Mouse (Mus musculus) kidney, postnatal 4 days (tissue): ENCODE data around the gene Gm47985.
"Not testable (repeated sequence)": the region's sequence is repeated elsewhere in the genome, so short reads cannot be mapped to it uniquely, and the experiment has no call there.

Experiments used
- DNase-seq, 2 experiments: peaks; one replicate each; pipeline ENCODE4 v3.0.0; 2021; ENCODE audit warnings: mixed read lengths in 2 of 2

Gene Gm47985

DNA sequence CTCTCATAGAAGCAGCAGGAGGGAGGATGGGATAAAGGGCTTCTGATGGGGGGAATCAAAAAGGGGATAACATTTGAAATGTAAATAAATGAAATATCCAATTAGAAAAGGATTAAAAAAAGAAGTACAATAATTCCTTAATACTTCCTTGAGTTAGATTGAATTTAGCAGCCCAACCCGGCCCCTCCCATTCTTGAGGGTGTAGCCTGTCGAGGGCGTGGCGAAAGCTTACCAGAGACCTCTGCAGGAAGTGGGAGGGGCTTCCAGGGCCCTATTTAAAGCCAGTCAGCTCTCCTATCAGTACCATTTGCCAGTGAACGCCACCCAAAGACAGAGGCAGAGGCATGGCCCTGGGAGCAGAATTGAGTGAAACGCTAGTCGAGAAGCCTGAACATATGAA, at the start of gene Gm47985:
Gene Gm47985, plus strand, starts transcription at position 272 of the 400 bp plus-strand sequence.
- not testable (repeated sequence) for DNase-seq

DNA sequence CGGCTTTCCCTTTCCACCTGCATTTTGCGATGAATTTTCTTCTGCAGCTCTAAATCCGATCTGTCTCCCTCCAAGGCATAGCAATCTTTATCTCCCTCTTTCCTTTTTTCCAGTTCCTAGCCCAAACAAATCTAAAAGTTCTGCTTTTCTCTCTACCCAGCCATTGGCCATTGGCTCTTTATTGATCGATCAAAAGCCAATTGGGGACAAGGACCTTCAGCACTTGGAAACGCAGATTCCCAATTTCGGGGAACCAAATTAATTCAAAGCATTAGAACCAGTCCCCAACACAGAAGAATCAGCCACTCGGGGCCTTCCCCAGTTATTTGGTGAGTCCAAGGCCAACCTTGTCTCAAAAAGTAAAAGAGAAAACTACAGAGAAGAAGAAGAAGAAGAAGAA, 49.7 kb upstream of the Gm47985 start:
- no peak for DNase-seq

DNA sequence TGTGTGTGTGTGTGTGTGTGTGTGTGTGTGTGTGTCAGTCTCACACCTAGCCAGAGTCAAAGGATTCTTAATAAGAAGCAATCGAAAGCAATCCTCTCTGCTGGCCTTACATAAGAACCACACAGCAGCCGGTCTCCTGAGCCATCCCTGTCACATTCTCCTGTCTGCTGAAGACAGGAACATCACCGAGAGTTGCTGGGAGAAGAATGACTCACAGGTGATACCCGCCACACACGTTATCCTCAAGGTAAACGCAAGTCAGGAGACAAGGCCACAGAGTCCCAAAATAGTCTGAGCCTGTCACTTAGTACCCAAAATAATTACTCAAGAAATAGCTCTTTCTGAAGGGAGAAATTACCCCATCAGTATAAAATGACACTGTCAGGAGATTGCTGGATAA, 43.9 kb upstream of the Gm47985 start:
- DNase-seq = no peak

DNA sequence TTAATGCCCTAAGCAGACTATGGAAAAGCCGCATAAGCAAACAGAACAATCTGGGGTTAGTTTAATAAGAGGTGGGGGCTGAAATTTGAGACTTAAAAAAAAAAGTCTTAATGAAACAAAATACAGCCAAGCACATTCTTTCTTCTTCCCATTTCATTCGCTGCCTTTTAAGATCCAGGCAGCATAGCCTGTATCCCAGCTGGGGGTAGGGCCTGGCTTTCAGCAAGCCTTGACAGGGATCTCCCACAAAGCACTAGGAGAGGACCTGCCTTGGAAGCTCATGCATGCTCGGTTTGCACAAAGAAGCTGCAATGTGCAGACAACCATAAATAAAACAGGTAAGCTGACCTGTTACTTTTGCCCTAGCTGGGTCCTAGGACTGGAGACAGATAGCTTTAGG, 41.4 kb upstream of the Gm47985 start:
- no peak for DNase-seq

DNA sequence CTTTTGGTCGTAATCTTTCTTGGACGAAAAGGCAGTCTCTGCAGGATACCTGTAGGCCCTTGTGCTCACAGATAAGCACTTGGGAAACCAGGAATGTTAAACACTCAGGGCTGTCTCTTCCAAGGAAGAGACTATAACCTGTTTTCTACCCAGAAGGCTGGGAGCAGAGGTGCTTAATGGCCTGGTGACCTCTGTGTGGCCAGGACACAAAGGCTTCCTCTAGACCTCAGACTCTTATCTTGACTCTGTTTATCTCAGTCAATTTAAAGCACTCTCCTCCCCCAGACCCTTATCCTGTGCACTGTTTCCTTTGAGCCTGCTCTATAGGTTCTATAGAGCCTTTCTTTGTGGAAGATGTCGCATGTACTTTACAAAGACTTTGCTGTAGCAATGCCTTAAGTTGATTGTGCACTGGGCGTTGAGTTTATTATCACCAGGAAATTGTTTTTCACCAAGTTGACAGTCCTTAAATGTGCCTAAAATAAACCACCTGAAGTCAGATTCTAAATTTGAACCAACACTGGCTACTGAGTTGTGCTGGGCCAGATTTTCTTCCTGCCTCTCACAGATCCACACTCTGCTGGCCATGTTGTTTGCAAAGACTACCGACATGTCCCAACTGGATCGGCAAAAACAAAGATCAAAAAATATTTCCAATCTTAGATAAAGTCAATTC, 37.7 kb upstream of the Gm47985 start:
- no peak for DNase-seq

DNA sequence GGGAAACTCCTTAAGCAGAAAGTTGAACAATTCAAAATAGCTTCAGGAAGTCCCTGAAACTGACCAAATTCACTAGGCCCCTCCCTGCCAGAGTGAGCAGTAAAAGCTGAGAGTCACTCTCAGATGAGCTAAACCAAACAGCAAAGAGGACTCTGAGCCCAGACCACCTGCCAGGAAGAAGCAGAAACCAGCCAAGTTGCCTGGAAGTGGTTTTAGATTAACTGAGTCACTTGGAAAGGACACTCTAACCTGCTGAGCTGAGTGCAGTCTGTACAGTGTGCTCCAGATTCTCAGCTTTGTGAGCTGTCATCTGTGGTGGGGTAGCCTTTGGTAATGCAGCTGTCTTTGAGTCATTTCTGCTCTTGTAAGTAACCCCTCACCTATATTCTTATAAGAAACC, 34.5 kb upstream of the Gm47985 start:
- no peak for DNase-seq

DNA sequence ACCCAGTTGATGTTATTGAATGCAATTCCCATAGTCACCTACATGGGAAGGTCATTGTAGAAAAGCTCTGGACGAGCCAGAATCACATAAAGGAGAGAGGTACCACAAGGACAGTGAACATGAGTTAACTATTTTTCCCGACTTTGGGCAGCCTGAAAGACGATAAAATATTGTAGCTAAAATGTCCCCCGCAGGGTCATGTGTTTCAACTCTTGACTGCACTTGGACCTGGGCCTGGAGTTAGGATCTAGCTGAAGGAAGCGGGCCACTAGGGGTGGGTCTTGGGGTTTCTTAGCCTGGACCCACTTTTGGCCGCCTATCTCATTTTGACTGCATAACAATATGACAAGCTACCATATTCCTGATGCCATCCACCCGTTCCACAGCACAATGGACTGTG, 32.1 kb upstream of the Gm47985 start:
- no peak for DNase-seq

DNA sequence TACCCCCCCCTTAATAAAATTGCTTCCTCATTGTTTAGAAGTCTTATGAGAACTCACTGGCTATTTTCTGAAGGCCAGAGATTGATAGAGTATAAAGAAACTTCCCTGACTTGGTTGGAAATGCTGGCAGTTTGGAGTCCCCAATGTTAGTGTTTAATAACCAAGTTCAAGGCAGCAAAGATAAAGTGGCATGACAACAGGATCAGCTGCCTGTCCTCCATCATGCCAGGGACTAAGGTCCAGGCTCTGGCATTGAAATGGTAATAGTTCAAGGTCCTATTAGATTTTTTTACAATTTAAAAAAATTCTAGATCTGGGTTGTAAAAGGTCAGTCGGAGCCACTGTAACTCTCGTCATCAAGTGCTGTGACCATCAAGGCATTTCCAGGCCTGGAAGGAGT, 31.2 kb upstream of the Gm47985 start:
- no peak for DNase-seq

DNA sequence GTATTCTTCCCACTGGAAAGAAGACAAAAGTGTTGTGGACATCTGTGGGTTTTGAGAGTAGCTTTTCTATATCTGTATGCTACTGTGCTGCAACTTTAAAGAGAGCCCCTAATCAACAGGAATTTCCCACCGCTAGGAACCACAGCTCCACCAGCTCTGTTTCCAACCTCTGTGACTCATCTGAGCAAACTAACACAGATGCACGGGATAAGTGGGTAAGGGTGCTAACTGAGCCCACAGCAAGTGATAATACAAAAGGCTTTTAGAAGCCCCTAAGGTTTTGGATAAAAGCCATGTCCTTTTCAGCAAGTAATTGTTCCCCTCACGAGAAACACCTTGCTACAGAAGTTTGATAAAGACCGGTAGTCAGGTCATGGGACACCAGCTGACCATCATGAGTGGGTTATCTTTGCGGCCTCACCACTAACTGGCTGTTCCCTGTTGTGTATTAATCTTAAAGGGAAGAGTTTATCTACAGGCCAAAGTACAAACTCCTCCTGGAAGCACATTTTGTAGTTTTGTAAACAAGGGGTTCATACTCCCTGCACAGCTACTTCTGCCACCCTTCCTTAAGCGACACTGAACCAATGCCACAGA, 29.2 kb upstream of the Gm47985 start:
- DNase-seq = no peak

DNA sequence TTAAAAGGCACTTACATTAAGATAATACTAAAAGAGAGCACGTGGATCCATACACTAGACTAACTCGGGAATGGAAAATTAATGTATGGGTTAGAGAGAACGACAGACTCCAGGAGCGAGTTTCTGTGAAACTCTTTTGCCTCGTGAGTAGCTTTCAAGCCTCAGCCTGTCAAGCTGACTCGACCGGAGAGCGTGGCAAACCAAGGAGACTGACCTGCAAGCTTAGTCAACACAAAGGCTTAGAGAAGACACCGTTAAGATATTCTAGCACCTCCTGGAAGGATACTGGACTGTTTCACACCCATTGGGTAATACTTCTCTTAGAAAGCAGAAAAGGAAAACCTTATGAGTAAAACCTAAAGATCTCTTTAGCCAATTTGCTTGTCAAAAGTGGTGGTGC, 28.2 kb upstream of the Gm47985 start:
- DNase-seq = not testable (repeated sequence)

DNA sequence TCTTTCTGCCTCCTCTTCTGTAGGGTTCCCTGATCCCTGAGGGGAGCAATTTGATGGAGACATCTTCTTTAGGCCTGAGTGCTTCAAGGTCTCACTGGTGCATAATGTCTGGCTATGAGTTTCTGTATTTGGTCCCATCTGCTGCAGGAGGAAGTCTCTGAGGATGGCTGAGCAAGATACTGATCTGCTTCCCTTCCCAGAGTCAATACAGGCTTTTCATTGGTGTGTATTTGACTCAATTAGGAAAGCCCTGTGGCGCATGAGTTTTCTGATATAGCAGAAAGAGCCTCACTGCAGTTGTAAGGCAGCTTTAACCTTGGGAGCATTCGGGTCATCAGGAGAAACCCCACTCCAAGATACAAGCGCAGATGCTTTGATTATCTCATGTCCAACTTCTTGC, 26.2 kb upstream of the Gm47985 start:
- DNase-seq = no peak

DNA sequence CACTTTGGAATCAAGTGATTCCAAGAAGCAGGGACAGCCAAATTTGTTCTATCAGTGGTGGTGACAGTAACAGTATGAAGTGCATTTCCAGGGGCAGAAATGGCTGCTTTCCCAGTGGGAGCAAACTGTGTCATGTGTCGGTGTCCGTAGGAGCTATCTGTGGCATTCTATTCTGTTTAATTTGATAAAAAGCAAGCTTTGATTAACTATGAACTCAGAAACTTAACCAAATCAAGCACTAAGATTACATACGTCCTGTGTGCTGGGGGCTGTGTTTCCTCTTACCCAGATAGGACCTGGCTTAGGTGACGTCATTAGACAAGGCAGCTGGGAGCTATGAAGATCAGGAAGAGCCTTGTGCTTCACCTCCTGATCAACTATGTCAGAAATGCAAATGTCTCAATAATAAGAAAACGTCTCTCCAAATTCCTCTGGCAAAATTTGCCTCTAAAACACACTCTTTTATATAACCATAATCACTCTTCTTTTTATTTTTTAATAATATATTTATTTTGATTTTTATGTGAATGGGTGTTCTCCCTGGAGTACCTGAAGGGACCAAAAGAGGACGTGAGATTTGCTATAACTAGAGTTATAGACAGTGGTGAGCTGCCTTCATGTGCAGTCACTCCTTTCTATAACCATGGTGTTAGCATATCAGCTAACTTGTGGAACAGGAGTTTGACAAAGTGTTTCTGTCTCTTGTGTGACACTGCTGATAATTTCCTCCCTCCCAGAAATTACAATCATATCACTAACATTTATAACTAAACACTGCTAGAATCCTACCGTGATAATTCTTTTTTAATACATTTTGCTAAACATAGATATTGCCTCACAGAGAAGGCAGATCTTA, 25.3 kb upstream of the Gm47985 start:
- DNase-seq = no peak

DNA sequence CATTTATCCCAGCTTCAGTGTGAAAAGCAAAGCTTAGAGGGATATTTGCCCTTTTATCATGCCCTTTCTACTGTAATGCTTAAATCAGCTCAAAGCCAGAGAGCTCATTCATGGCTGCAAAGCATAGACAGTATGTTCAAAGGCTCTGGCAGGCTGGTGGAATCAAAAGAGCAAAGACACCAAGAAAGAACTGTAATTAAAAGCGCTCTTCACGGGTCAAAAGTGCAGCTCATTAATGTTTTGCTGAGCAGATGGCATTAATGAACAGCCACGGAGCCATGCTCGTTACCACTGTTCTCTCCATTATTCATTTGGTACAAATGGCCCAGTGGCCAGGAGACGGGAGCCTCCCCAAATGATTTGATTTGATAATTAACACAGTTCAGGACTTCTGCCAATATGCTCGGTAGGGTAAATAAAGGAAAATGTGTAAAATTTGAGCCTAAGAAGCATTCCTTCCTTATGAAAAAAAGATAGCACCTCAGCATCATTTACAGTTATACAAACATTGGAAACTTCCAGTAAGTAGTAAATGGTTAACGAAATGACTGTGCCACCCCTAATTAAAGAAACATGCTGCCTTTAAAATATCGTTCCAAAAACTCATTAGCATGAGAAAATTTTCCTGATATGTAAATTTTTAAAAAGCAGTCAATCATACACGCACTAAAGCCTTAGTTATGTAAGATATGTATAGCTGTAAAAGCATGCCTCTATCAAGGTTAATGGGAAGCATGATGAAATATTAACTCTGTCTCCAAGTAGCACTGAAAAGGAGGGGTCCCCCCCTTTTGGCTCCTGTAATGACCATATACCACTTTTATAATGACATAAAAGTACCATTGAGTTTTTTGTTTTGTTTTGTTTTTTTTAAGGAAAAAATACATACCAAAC, 24.1 kb upstream of the Gm47985 start:
- DNase-seq = peak; percentile 33 to 67

DNA sequence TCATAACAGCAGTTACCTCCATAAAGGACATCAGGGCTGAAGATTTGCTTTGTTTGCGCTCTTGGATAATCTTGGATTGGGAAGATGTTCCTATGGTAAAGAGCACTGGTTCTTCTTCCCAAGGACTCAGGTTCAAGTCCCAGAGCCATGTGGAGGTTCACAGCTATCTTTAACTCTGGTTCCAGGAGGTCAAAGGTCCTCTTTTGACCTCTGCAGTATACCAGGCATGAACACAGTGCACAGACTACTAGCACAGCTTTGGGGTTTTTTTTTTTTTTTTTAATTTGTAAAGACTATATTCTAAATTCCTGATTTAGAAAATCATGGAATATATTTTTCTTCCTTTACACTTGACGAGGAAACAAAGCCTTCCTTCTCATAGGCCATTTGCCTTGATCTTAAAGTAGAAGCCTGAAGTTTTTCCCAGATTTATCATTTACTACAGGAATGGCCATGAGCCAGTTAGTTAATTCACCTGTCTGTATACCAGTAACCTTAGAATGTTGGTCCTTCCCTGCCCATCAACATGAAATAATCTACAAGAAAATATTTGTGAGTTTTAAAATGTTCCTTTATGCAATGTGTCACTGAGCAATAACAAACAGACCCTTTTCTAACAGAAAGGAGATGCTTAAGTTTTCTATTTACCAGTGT, 23.4 kb upstream of the Gm47985 start:
- no peak for DNase-seq

DNA sequence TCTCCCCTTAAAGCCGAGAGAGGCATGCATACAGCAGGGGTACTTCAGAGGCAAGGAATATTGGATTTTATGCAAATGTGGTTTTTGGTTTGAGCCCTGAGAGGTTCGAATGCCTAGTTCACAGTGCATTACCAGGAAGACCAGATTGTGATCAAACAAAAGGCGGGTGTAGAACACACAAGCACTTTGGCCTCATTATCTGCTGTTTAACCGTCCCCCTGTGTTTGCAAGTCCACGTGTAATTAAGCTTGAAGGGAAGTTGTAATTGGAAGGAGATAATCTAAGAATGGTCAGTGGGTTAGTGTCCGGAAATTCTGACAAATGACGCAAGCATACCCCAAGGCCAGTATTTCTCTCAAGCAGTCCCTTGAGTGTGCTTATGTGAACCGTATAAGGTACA, 16.3 kb upstream of the Gm47985 start:
- DNase-seq = no peak

DNA sequence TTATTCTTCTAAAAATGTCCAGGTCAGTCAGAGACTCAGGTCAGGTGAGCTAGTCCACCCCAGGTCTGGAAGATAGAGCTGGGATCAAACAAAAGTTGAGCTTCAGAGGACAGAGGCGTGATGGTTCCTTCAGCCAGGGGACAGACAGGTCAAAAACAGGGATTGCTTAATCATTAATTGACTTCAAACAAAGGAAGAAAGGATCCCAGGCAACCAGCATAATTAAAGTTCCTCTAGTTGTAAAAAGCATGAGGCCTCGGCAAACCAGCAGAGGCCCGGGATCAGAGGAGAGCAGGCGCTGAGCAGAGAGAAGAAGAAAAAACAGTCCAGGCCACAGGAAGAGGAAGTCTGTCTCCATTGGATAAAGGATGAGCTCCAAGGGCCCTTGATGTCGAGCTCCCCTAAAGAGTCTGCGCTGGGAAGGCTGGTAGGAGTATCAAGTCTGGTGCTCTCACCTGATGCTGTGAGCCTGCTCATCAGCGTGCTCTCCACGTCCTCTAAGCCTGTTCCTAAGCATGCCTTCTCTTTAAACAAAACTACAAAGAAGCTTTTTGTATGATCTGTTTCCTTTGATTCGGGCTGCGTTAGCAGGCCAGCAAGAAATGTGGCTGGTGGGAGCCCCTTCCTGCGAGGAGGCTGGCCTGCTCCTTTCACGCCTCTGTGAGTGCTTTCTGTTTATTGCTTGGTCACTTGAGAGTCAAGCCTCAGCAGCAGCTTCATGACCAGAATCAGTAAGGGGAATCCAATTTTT, 14.9 kb upstream of the Gm47985 start:
- DNase-seq = peak; percentile 29 to 54

DNA sequence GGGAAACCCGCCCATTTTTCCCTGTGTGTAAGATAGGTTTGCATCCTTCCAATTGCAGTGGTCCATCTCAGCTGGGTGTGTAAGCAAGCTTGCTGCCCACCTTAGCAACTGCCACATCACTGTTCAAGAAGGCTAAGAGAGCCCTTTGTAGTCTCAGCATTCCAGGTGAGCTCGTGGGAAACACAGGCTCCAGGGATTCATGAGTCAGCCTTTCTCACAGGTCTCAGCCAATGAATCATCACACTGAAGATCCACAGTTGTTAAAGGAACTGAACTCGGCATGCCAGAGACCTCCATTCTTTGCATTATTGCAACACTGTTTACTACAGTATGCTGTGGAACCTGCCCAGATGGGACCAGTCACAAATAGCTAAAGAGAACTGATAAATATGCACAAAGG, 13.7 kb upstream of the Gm47985 start:
- DNase-seq = no peak

DNA sequence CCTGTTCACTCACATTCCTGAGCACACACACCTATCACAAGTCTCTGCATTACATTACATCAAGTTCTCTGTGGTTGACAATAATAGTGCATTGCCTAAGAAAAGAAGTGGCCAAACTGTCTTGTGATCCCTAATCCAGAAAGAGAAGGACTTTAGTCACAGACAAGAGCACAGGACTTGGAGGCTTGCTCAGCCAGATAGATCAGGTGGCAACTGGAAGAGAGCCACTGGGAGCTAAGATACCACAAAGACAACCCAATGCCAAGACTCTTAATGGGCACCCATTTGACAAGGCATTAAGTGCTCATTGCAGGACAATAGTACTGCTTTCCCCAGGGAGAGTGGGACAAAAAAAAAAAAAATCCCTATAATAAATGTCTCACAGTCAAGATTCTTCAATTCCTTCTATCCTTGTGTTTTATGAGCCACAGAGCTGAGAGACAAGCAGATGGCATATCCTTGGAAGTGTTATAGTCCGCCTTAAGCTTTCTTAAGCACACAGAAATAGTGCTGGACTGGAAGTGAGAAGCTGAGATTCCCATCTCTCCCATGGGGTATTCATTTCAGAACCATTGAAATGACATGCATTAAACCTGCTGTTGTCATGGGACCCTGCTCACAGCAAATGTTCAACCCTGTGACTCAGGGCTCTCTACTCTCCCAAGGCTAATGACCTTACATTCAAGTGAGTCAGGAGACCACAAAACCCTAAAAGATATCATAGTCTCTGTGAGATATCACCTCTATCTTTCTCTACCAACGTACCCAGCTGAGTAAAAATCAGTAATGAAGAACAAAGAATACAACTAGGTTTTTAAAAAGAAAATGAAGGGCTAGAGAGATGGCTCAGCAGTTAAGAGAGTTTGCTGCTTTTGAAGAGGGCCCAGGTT, 10.5 kb upstream of the Gm47985 start:
- no peak for DNase-seq

DNA sequence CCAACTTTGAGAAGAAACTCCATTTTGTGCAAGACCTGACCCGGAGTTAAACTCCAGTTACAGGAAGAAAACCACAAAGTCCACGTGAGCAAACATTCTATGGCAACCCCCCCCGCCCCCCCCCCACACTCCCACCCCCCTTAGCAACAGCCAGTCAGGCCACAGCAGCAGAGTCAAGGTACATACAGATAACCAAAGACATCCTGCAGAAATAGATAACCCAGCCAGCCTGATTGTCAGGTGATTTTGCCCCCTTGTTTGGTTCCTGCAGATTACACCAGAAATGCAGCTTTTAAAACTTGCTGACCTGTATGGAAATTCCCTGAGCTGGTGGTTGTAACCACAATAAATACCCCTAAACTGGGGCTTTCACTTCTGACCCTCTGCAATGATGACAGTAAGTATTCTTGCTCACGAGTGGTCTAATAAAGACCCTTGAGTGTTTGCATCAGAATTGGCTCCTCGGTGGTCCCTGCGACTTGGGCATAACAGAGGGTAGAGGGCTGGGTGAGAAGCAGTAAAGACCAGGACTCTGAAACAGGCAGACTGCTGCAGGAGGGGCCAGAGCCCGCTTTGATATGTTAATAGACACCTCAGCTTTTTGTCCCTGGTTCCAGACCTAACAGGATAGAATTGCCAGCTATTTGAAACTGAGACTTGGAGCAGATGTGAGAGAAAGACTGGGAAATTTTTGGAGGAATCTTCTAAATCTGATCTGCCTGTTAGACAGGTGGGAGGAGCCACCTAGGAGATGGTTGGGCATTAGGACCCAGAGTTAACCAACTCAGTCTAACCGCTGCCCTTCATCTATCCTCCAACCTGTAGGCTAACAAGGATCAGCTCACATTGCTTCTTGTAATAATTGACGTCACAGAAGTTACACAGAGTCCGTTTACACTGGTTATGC, 5.1 kb upstream of the Gm47985 start:
- DNase-seq = peak in 1 of 2 experiments; percentile 47

DNA sequence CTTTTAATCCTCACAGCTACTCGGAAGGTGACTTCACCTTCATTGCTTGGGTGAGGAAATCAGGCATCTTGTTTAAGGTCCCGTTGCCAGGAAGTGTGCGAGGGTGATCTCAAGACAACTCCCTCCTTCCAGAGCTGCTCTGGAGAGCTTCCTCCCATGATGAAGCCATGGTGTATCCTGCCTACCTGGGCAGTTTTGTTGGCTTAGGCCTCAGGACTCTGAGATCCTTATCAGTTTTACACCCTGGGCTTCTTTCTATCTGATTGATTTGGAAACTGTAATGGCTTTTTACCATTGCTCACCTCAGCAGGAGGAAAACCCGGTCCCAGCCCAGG, 4.4 kb upstream of the Gm47985 start:
- DNase-seq = no peak
